ENCODE assay signal across 8 mouse cellular contexts in genomic region chr2:35930498-35931149, GRCm38 (mm10). TPM values are rescaled to one million over a fixed set of nuclear protein-coding genes. Genes with fewer than 3 reads are reported as not detected.
A peak's percentile ranks its signal among the peaks of the same experiment; 100 is the strongest.
DNase-seq lines count a peak whose midpoint lies in the region; ATAC-seq and TF ChIP-seq lines count a peak whose summit lies in the region.

No protein-coding gene starts in this region.

- H3K36me3 ChIP-seq in forebrain, embryonic 15.5 days = no peaks in the 10 kb centered on the region
- H3K36me3 ChIP-seq in hindbrain, embryonic 13.5 days = no peaks in the 10 kb centered on the region
- no peaks in the 10 kb centered on the region for H3K36me3 ChIP-seq in midbrain, embryonic 10.5 days

- ATAC-seq in forebrain, embryonic 15.5 days (replicated peaks) = peak; percentile 63; the same call in 1 of the 2 replicates
- 0 out of 2 replicates have a peak, but pooled peaks have one; percentile 39 for ATAC-seq in hindbrain, embryonic 13.5 days (ENCODE audit: low FRiP score)
- no peak for ATAC-seq in activated CD4-positive, CD25-positive, alpha-beta regulatory T cell, adult 4 months

- WGBS in forebrain, embryonic 15.5 days = 33% methylated on average over 11 of the region's 11 CpGs
- WGBS in hindbrain, embryonic 13.5 days = 36% methylated on average over 11 of the region's 11 CpGs
- WGBS in midbrain, embryonic 10.5 days = 36% methylated on average over 11 of the region's 11 CpGs

- H3K27me3 ChIP-seq in forebrain, embryonic 15.5 days = no peaks in the 10 kb centered on the region
- no peaks in the 10 kb centered on the region for H3K27me3 ChIP-seq in hindbrain, embryonic 13.5 days
- no peaks in the 10 kb centered on the region for H3K27me3 ChIP-seq in midbrain, embryonic 10.5 days (ENCODE audit: low read depth, poor library complexity, severe bottlenecking)

- no peak overlapping the region for H3K4me3 ChIP-seq in forebrain, embryonic 15.5 days
- H3K4me3 ChIP-seq in hindbrain, embryonic 13.5 days = no peak overlapping the region
- no peak overlapping the region for H3K4me3 ChIP-seq in midbrain, embryonic 10.5 days

- peak; percentile 74 for DNase-seq in Muller cell, postnatal 12 days (ENCODE audit: inconsistent ontology term)
- peak; percentile 92 for DNase-seq in brain, embryonic 14.5 days (ENCODE audit: low read depth)
- DNase-seq in left cerebral cortex, adult 18-20 months (ENCODE audit: low spot score in 2 of 2) = peak; percentile 79 to 88
- peak; percentile 80 for DNase-seq in midbrain, embryonic 10.5 days (ENCODE audit: low spot score)
- peak; percentile 43 to 82 for DNase-seq in spleen, postnatal 10 days (ENCODE audit: low spot score in 2 of 2)

- no peak overlapping the region for H3K4me2 ChIP-seq in forebrain, embryonic 15.5 days (replicated peaks)
- H3K4me2 ChIP-seq in hindbrain, embryonic 13.5 days = no peak overlapping the region

- TF ChIP-seq CTCF in brain, embryonic 14.5 days (IDR thresholded peaks at IDR 0.05; ENCODE audit: borderline replicate concordance, extremely low read depth, insufficient read depth, insufficient read length) = peak; percentile 95

- no peak for TF ChIP-seq POLR2A in brain, embryonic 14.5 days (IDR thresholded peaks at IDR 0.05; ENCODE audit: borderline replicate concordance, extremely low read depth, insufficient read depth, insufficient read length, poor library complexity, severe bottlenecking)

- no peaks in the 10 kb centered on the region for H3K4me1 ChIP-seq in forebrain, embryonic 15.5 days
- H3K4me1 ChIP-seq in hindbrain, embryonic 13.5 days (replicated peaks) = no peaks in the 10 kb centered on the region
- H3K4me1 ChIP-seq in midbrain, embryonic 10.5 days = no peaks in the 10 kb centered on the region

- H3K9ac ChIP-seq in forebrain, embryonic 15.5 days (replicated peaks) = no peak overlapping the region
- no peak overlapping the region for H3K9ac ChIP-seq in hindbrain, embryonic 13.5 days

- H3K27ac ChIP-seq in forebrain, embryonic 15.5 days (replicated peaks) = no peak overlapping the region
- H3K27ac ChIP-seq in hindbrain, embryonic 13.5 days = no peak overlapping the region
- no peak overlapping the region for H3K27ac ChIP-seq in midbrain, embryonic 10.5 days (replicated peaks)

- no peaks in the 10 kb centered on the region for H3K9me3 ChIP-seq in forebrain, embryonic 15.5 days
- no peaks in the 10 kb centered on the region for H3K9me3 ChIP-seq in hindbrain, embryonic 13.5 days
- H3K9me3 ChIP-seq in midbrain, embryonic 10.5 days (replicated peaks) = no peaks in the 10 kb centered on the region

RNA-seq across cellular contexts. Expression of gene Ttll11, which starts 49.1 kb away (rescaled TPM):
- polyA plus RNA-seq in brain, embryonic 14.5 days (2012; rRNA removed) = 7.8 and 9.3 TPM in 2 replicates
- polyA plus RNA-seq in forebrain, embryonic 15.5 days (2015; fragmentation: Nextera tagmentation; extraction: Ambion mirVana) = 2.7 and 3.0 TPM in 2 replicates
- 4.1 and 4.3 TPM in 2 replicates for polyA plus RNA-seq in hindbrain, embryonic 13.5 days (2015; fragmentation: Nextera tagmentation; extraction: Ambion mirVana)
- total RNA-seq in left cerebral cortex, adult 18-20 months (2021) = 10 to 100 TPM; 41.1 to 42.7 TPM
- 0.74 and 0.92 TPM in 2 replicates for polyA plus RNA-seq in midbrain, embryonic 10.5 days (2016; fragmentation: Nextera tagmentation; extraction: Ambion mirVana)
- not detected for polyA plus RNA-seq in activated CD4-positive, CD25-positive, alpha-beta regulatory T cell, adult 4 months (2017; shearing (Covaris generic))
